Mouse (Mus musculus) gastrocnemius, adult 8-10 months (tissue): Measurements from ENCODE around the gene Siglec1. TPM values are rescaled to one million over a fixed set of nuclear protein-coding genes. Genes with fewer than 3 reads are reported as not detected.
"Not testable (repeated sequence)": the region's sequence is repeated elsewhere in the genome, so short reads cannot be mapped to it uniquely, and the experiment has no call there.

Source experiments
- DNase-seq, 2 experiments: peaks; one replicate each; pipeline ENCODE4 v3.0.0; 2022; ENCODE audit warnings: low spot score in 2 of 2
- total RNA-seq, 4 experiments: library from RNA; stranded (reverse); gene quantifications; 2 replicates each; pipeline ENCODE4 v1.2.4; 2022

The Siglec1 gene
- total RNA-seq, 4 experiments from 2014 or later, result 0.19 to 0.72 (median 0.47) TPM

GRCm38 (mm10) chr2:131053851-131054645, 32.5 kb downstream of the Siglec1 start:
- DNase-seq, result no peak

- DNase-seq, result no peak
Measured at GRCm38 (mm10) chr2:131052862-131053418, 33.6 kb downstream of the Siglec1 start.

GRCm38 (mm10) chr2:131052043-131052442, 34.5 kb downstream of the Siglec1 start:
- no peak for DNase-seq

GRCm38 (mm10) chr2:131046025-131046424, 40.5 kb downstream of the Siglec1 start:
- DNase-seq, result no peak

GRCm38 (mm10) chr2:131044989-131045720, 41.4 kb downstream of the Siglec1 start:
- DNase-seq, result no peak

GRCm38 (mm10) chr2:131044354-131044852, 42.2 kb downstream of the Siglec1 start:
- DNase-seq, result no peak

- DNase-seq, result no peak
Measured at GRCm38 (mm10) chr2:131042988-131043387, 43.6 kb downstream of the Siglec1 start, which contains the start of gene Gfra4. Gene Gfra4, minus strand, starts transcription at chr2:131043088.

GRCm38 (mm10) chr2:131040854-131041825, 45.4 kb downstream of the Siglec1 start:
- no peak for DNase-seq

GRCm38 (mm10) chr2:131038675-131039074, 47.9 kb downstream of the Siglec1 start:
- DNase-seq, result no peak

- no peak for DNase-seq
Measured at GRCm38 (mm10) chr2:131038197-131038596, 48.4 kb downstream of the Siglec1 start.

GRCm38 (mm10) chr2:131037226-131037990, 49.2 kb downstream of the Siglec1 start:
- DNase-seq, result peak in 1 of 2 experiments; percentile 65

- no peak for DNase-seq
Measured at GRCm38 (mm10) chr2:131036757-131037156, 49.8 kb downstream of the Siglec1 start.

GRCm38 (mm10) chr2:131036343-131036742, 50.2 kb downstream of the Siglec1 start:
- no peak for DNase-seq

- DNase-seq, result not testable (repeated sequence)
Measured at GRCm38 (mm10) chr2:131031406-131031805, 55.2 kb downstream of the Siglec1 start.

GRCm38 (mm10) chr2:131030998-131031397, 55.6 kb downstream of the Siglec1 start:
- DNase-seq, result no peak

- no peak for DNase-seq
Measured at GRCm38 (mm10) chr2:131030561-131030960, 56.0 kb downstream of the Siglec1 start.

GRCm38 (mm10) chr2:131029065-131029935, 57.3 kb downstream of the Siglec1 start:
- DNase-seq, result no peak

GRCm38 (mm10) chr2:131026941-131027340, 59.6 kb downstream of the Siglec1 start:
- DNase-seq, result no peak

GRCm38 (mm10) chr2:131025230-131025629, 61.3 kb downstream of the Siglec1 start:
- DNase-seq, result no peak
